Comparison of ENCODE assay signal across 7 mouse cellular contexts in the genomic region with DNA sequence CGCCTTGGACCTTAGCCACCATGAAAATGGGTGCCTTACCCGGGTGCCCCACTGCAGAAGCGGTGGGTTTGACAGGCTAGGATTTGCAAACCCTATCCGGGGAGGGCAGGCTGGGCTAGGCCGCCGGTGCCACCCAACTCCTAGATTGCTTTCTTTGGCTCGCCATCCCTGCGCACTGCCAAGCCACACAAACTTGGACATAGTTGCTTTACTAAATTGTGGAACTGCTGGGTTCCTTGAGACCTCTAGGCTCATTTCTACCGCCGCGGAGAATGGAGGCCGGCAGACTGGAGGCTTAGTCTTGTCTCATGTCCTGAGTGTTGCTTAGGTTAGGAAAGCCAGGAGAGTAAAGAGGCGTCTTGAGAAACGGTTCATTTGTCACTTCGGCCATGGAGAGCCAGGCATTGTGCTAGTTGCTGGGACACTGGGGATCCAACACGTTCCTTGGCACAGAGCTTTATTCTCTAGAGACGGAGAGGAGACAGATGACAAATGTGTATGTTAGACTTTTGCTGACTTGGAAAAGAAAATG. TPM values are rescaled to one million over a fixed set of nuclear protein-coding genes. Genes with fewer than 3 reads are reported as not detected.
DNase-seq lines count a peak whose midpoint lies in the region; ATAC-seq lines count a peak whose summit lies in the region.

No protein-coding gene starts in this region.

- no peaks in the 10 kb centered on the region; the same call in 1 of the 2 replicates for H3K27me3 ChIP-seq in lung, embryonic 16.5 days (ENCODE audit: control insufficient read depth, insufficient read depth, low read depth, low read length)
- no peaks in the 10 kb centered on the region for H3K27me3 ChIP-seq in intestine, embryonic 15.5 days (replicated peaks)
- H3K27me3 ChIP-seq in neural tube, embryonic 13.5 days, result peaks cover 6% of the 10 kb centered on the region; the same call in 1 of the 2 replicates

- peaks cover 19% of the 10 kb centered on the region for H3K4me1 ChIP-seq in lung, embryonic 16.5 days (replicated peaks; ENCODE audit: control insufficient read depth, insufficient read depth, low read length)
- H3K4me1 ChIP-seq in intestine, embryonic 15.5 days (replicated peaks), result peaks cover 8% of the 10 kb centered on the region
- H3K4me1 ChIP-seq in neural tube, embryonic 13.5 days (replicated peaks), result peaks cover 32% of the 10 kb centered on the region

- peaks cover 21% of the 10 kb centered on the region for H3K36me3 ChIP-seq in lung, embryonic 16.5 days (ENCODE audit: control insufficient read depth, insufficient read depth, low read length)
- H3K36me3 ChIP-seq in intestine, embryonic 15.5 days, result peaks cover 12% of the 10 kb centered on the region
- H3K36me3 ChIP-seq in neural tube, embryonic 13.5 days, result peaks cover 20% of the 10 kb centered on the region

- 74% methylated on average over 17 of the region's 17 CpGs for WGBS in lung, embryonic 16.5 days
- WGBS in intestine, embryonic 15.5 days, result 79% methylated on average over 17 of the region's 17 CpGs
- WGBS in neural tube, embryonic 13.5 days, result 75% methylated on average over 17 of the region's 17 CpGs

- no peak for ATAC-seq in lung, embryonic 16.5 days (ENCODE audit: low read depth)
- 0 out of 2 replicates have a peak, but pooled peaks have one; percentile 3 for ATAC-seq in erythroid progenitor cell, adult 5-6 weeks (replicated peaks; ENCODE audit: low FRiP score, poor library complexity, severe bottlenecking)
- ATAC-seq in intestine, embryonic 15.5 days, result no peak
- peak; percentile 25 for ATAC-seq in neural tube, embryonic 13.5 days (ENCODE audit: low read depth)

- H3K4me2 ChIP-seq in lung, embryonic 16.5 days (ENCODE audit: low read depth, low read length), result peak overlapping the region; percentile 76
- H3K4me2 ChIP-seq in intestine, embryonic 15.5 days (replicated peaks), result peak overlapping the region; percentile 71
- H3K4me2 ChIP-seq in neural tube, embryonic 13.5 days, result peak overlapping the region; percentile 59

- peak overlapping the region; percentile 100 for H3K9ac ChIP-seq in lung, embryonic 16.5 days (ENCODE audit: low read length)
- H3K9ac ChIP-seq in intestine, embryonic 15.5 days, result peak overlapping the region; percentile 36; the same call in 1 of the 2 replicates
- peak overlapping the region; percentile 71 for H3K9ac ChIP-seq in neural tube, embryonic 13.5 days

- peak overlapping the region; percentile 75 for H3K4me3 ChIP-seq in lung, embryonic 16.5 days (ENCODE audit: low read length)
- H3K4me3 ChIP-seq in intestine, embryonic 15.5 days (replicated peaks), result peak overlapping the region; percentile 66
- peak overlapping the region; percentile 85 for H3K4me3 ChIP-seq in neural tube, embryonic 13.5 days

- DNase-seq in lung, postnatal 10 days, result no peak
- DNase-seq in layer of hippocampus, adult 18-20 months (ENCODE audit: low spot score in 2 of 2), result no peak
- no peak for DNase-seq in frontal cortex, postnatal 10 days (ENCODE audit: low spot score in 2 of 2)

- no peaks in the 10 kb centered on the region for H3K9me3 ChIP-seq in lung, embryonic 16.5 days (ENCODE audit: control insufficient read depth, low read length)
- no peaks in the 10 kb centered on the region for H3K9me3 ChIP-seq in intestine, embryonic 15.5 days
- H3K9me3 ChIP-seq in neural tube, embryonic 13.5 days, result no peaks in the 10 kb centered on the region

- peak overlapping the region; percentile 99 for H3K27ac ChIP-seq in lung, embryonic 16.5 days (ENCODE audit: low read length)
- H3K27ac ChIP-seq in intestine, embryonic 15.5 days, result peak overlapping the region; percentile 97
- H3K27ac ChIP-seq in neural tube, embryonic 13.5 days (replicated peaks), result peak overlapping the region; percentile 98

RNA-seq across cellular contexts. Expression of gene Ddx17, which starts 0.8 kb away (rescaled TPM):
- 45.0 and 45.3 TPM in 2 replicates for polyA plus RNA-seq in lung, embryonic 16.5 days (2015; fragmentation: Nextera tagmentation; extraction: Ambion mirVana)
- total RNA-seq in erythroid progenitor cell, adult 5-6 weeks (2015; ENCODE audit: low replicate concordance), result 117 and 144 TPM in 2 replicates
- 145 and 216 TPM in 2 replicates for total RNA-seq in erythroid progenitor cell, adult 5-6 weeks (2017; ENCODE audit: low replicate concordance)
- polyA plus RNA-seq in intestine, embryonic 15.5 days (2015; fragmentation: Nextera tagmentation; extraction: Ambion mirVana), result 39.3 and 41.2 TPM in 2 replicates
- polyA plus RNA-seq in neural tube, embryonic 13.5 days (2015; fragmentation: Nextera tagmentation; extraction: Ambion mirVana), result 52.5 and 57.8 TPM in 2 replicates
- total RNA-seq in layer of hippocampus, adult 18-20 months (2021), result 100 to 1,000 TPM; 277 to 299 TPM

RNA-seq across cellular contexts. Expression of gene Kdelr3, which starts 31.1 kb away (rescaled TPM):
- 75.3 and 78.6 TPM in 2 replicates for polyA plus RNA-seq in lung, embryonic 16.5 days (2015; fragmentation: Nextera tagmentation; extraction: Ambion mirVana)
- total RNA-seq in erythroid progenitor cell, adult 5-6 weeks (2015; ENCODE audit: low replicate concordance), result 1.1 TPM in 1 of 2 replicates, not detected in the other
- total RNA-seq in erythroid progenitor cell, adult 5-6 weeks (2017; ENCODE audit: low replicate concordance), result not detected in 2 replicates
- 71.6 and 78.7 TPM in 2 replicates for polyA plus RNA-seq in intestine, embryonic 15.5 days (2015; fragmentation: Nextera tagmentation; extraction: Ambion mirVana)
- polyA plus RNA-seq in neural tube, embryonic 13.5 days (2015; fragmentation: Nextera tagmentation; extraction: Ambion mirVana), result 16.6 and 23.6 TPM in 2 replicates
- under 1 TPM; 0.45 to 0.53 TPM for total RNA-seq in layer of hippocampus, adult 18-20 months (2021)

RNA-seq across cellular contexts. Expression of gene Kcnj4, which starts 42.3 kb away (rescaled TPM):
- polyA plus RNA-seq in lung, embryonic 16.5 days (2015; fragmentation: Nextera tagmentation; extraction: Ambion mirVana), result not detected in 2 replicates
- not detected in 2 replicates for total RNA-seq in erythroid progenitor cell, adult 5-6 weeks (2015; ENCODE audit: low replicate concordance)
- total RNA-seq in erythroid progenitor cell, adult 5-6 weeks (2017; ENCODE audit: low replicate concordance), result not detected in 2 replicates
- polyA plus RNA-seq in intestine, embryonic 15.5 days (2015; fragmentation: Nextera tagmentation; extraction: Ambion mirVana), result not detected in 2 replicates
- not detected in 2 replicates for polyA plus RNA-seq in neural tube, embryonic 13.5 days (2015; fragmentation: Nextera tagmentation; extraction: Ambion mirVana)
- 10 to 100 TPM; 87.2 to 88.5 TPM for total RNA-seq in layer of hippocampus, adult 18-20 months (2021)

RNA-seq across cellular contexts. Expression of gene Dmc1, which starts 57.6 kb away (rescaled TPM):
- 3.2 and 3.3 TPM in 2 replicates for polyA plus RNA-seq in lung, embryonic 16.5 days (2015; fragmentation: Nextera tagmentation; extraction: Ambion mirVana)
- total RNA-seq in erythroid progenitor cell, adult 5-6 weeks (2015; ENCODE audit: low replicate concordance), result 15.5 TPM in 1 of 2 replicates, not detected in the other
- total RNA-seq in erythroid progenitor cell, adult 5-6 weeks (2017; ENCODE audit: low replicate concordance), result 1.0 TPM in 1 of 2 replicates, not detected in the other
- 1.3 and 1.8 TPM in 2 replicates for polyA plus RNA-seq in intestine, embryonic 15.5 days (2015; fragmentation: Nextera tagmentation; extraction: Ambion mirVana)
- 1.1 and 1.2 TPM in 2 replicates for polyA plus RNA-seq in neural tube, embryonic 13.5 days (2015; fragmentation: Nextera tagmentation; extraction: Ambion mirVana)
- total RNA-seq in layer of hippocampus, adult 18-20 months (2021), result under 1 TPM; 0.23 to 0.57 TPM

Comparison
In these comparisons a context has a peak if more than half of its experiments do, and no peak if none do; other contexts are left out.
1. ATAC-seq: peak in erythroid progenitor cell, adult 5-6 weeks (single experiment) and neural tube, embryonic 13.5 days (single experiment); none in lung, embryonic 16.5 days (single experiment) and intestine, embryonic 15.5 days (single experiment).
2. H3K9ac ChIP-seq: peak in every context shown above with its lines; median percentile 100 in lung, embryonic 16.5 days; 71 in neural tube, embryonic 13.5 days; 36 in intestine, embryonic 15.5 days.
3. Peak in every context shown above with its lines, with median percentiles within 50 percentile points of each other: H3K27ac ChIP-seq, H3K4me2 ChIP-seq and H3K4me3 ChIP-seq.